Mouse (Mus musculus): Measurements from ENCODE around the gene Cox4i2.
A peak's percentile ranks its signal among the peaks of the same experiment; 100 is the strongest.

Gene Cox4i2

GRCm38 (mm10) chr2:152753944-152754711, at the start of gene Cox4i2:
Gene Cox4i2 (plus strand): TSS chr2:152754173.
- peak in 1 of 2 experiments; percentile 26 for DNase-seq

GRCm38 (mm10) chr2:152704256-152704605, 49.7 kb upstream of the Cox4i2 start:
- peak in 1 of 2 experiments; percentile 80 for DNase-seq

- peak; percentile 56 to 61 for DNase-seq
Measured at GRCm38 (mm10) chr2:152704811-152705370, 49.1 kb upstream of the Cox4i2 start.

- DNase-seq, result peak; percentile 55 to 69
Measured at GRCm38 (mm10) chr2:152705993-152706571, 47.9 kb upstream of the Cox4i2 start.

GRCm38 (mm10) chr2:152707186-152707585, 46.8 kb upstream of the Cox4i2 start:
- DNase-seq, result no peak

- peak; percentile 78 to 85 for DNase-seq
Measured at GRCm38 (mm10) chr2:152707627-152708026, 46.3 kb upstream of the Cox4i2 start.

GRCm38 (mm10) chr2:152709066-152709465, 44.9 kb upstream of the Cox4i2 start:
- no peak for DNase-seq

GRCm38 (mm10) chr2:152716241-152716772, 37.7 kb upstream of the Cox4i2 start:
- no peak for DNase-seq

GRCm38 (mm10) chr2:152717652-152718051, 36.3 kb upstream of the Cox4i2 start:
- DNase-seq, result no peak

GRCm38 (mm10) chr2:152718076-152718475, 35.9 kb upstream of the Cox4i2 start:
- no peak for DNase-seq

GRCm38 (mm10) chr2:152723651-152724331, 30.2 kb upstream of the Cox4i2 start:
- DNase-seq, result peak; percentile 30 to 53

- DNase-seq, result no peak
Measured at GRCm38 (mm10) chr2:152724332-152724723, 29.6 kb upstream of the Cox4i2 start.

GRCm38 (mm10) chr2:152725178-152725750, 28.7 kb upstream of the Cox4i2 start:
- DNase-seq, result no peak

- DNase-seq, result no peak
Measured at GRCm38 (mm10) chr2:152726213-152726612, 27.8 kb upstream of the Cox4i2 start.

- no peak for DNase-seq
Measured at GRCm38 (mm10) chr2:152726751-152727335, 27.1 kb upstream of the Cox4i2 start.

- DNase-seq, result no peak
Measured at GRCm38 (mm10) chr2:152727795-152728510, 26.0 kb upstream of the Cox4i2 start.

GRCm38 (mm10) chr2:152728594-152728993, 25.4 kb upstream of the Cox4i2 start:
- DNase-seq, result no peak

GRCm38 (mm10) chr2:152729013-152729635, 24.8 kb upstream of the Cox4i2 start:
- no peak for DNase-seq

GRCm38 (mm10) chr2:152729636-152730020, 24.3 kb upstream of the Cox4i2 start:
- DNase-seq, result no peak

- no peak for DNase-seq
Measured at GRCm38 (mm10) chr2:152733201-152733600, 20.8 kb upstream of the Cox4i2 start.

- DNase-seq, result no peak
Measured at GRCm38 (mm10) chr2:152734501-152734900, 19.5 kb upstream of the Cox4i2 start.
